Mouse (Mus musculus): Measurements from ENCODE around the gene Rabgap1l. TPM values are rescaled to one million over a fixed set of nuclear protein-coding genes. Genes with fewer than 3 reads are reported as not detected.

The Rabgap1l gene
- polyA plus RNA-seq, 1 experiment: 17.9 TPM

- no peak for TF ChIP-seq GATA1 (IDR thresholded peaks at IDR 0.05; ENCODE audit: low read length)
Measured at GRCm38 (mm10) chr1:160745238-160745930, 47.6 kb downstream of the Rabgap1l start.

GRCm38 (mm10) chr1:160744009-160744408 lies 49.0 kb downstream of the Rabgap1l start:
- no peak for TF ChIP-seq GATA1 (IDR thresholded peaks at IDR 0.05; ENCODE audit: low read length)

- no peak for TF ChIP-seq GATA1 (IDR thresholded peaks at IDR 0.05; ENCODE audit: low read length)
Measured at GRCm38 (mm10) chr1:160743229-160743628, 49.8 kb downstream of the Rabgap1l start.

- TF ChIP-seq GATA1 (IDR thresholded peaks at IDR 0.05; ENCODE audit: low read length): no peak
Measured at GRCm38 (mm10) chr1:160740650-160741049, 52.4 kb downstream of the Rabgap1l start.

GRCm38 (mm10) chr1:160734743-160735142 lies 58.3 kb downstream of the Rabgap1l start:
- TF ChIP-seq GATA1 (IDR thresholded peaks at IDR 0.05; ENCODE audit: low read length): no peak

- TF ChIP-seq GATA1 (IDR thresholded peaks at IDR 0.05; ENCODE audit: low read length): no peak
Measured at GRCm38 (mm10) chr1:160729944-160730343, 63.1 kb downstream of the Rabgap1l start.

- TF ChIP-seq GATA1 (IDR thresholded peaks at IDR 0.05; ENCODE audit: low read length): no peak
Measured at GRCm38 (mm10) chr1:160717742-160718141, 75.3 kb downstream of the Rabgap1l start.

GRCm38 (mm10) chr1:160714685-160715084 lies 78.3 kb downstream of the Rabgap1l start:
- TF ChIP-seq GATA1 (IDR thresholded peaks at IDR 0.05; ENCODE audit: low read length): no peak

GRCm38 (mm10) chr1:160713887-160714286 lies 79.1 kb downstream of the Rabgap1l start:
- TF ChIP-seq GATA1 (IDR thresholded peaks at IDR 0.05; ENCODE audit: low read length): peak; percentile 38

- no peak for TF ChIP-seq GATA1 (IDR thresholded peaks at IDR 0.05; ENCODE audit: low read length)
Measured at GRCm38 (mm10) chr1:160713383-160713782, 79.6 kb downstream of the Rabgap1l start.

- no peak for TF ChIP-seq GATA1 (IDR thresholded peaks at IDR 0.05; ENCODE audit: low read length)
Measured at GRCm38 (mm10) chr1:160710539-160710938, 82.5 kb downstream of the Rabgap1l start.

GRCm38 (mm10) chr1:160704596-160704995 lies 88.4 kb downstream of the Rabgap1l start:
- no peak for TF ChIP-seq GATA1 (IDR thresholded peaks at IDR 0.05; ENCODE audit: low read length)

GRCm38 (mm10) chr1:160703813-160704212 lies 89.2 kb downstream of the Rabgap1l start:
- no peak for TF ChIP-seq GATA1 (IDR thresholded peaks at IDR 0.05; ENCODE audit: low read length)

- no peak for TF ChIP-seq GATA1 (IDR thresholded peaks at IDR 0.05; ENCODE audit: low read length)
Measured at GRCm38 (mm10) chr1:160693094-160693447, 99.9 kb downstream of the Rabgap1l start.

GRCm38 (mm10) chr1:160692224-160693093 lies 100.6 kb downstream of the Rabgap1l start:
- TF ChIP-seq GATA1 (IDR thresholded peaks at IDR 0.05; ENCODE audit: low read length): no peak

GRCm38 (mm10) chr1:160691196-160691590 lies 101.8 kb downstream of the Rabgap1l start:
- no peak for TF ChIP-seq GATA1 (IDR thresholded peaks at IDR 0.05; ENCODE audit: low read length)
